Mouse (Mus musculus) brain, embryonic 14.5 days (tissue): ENCODE measurements around the gene Erv3. TPM values are rescaled to one million over a fixed set of nuclear protein-coding genes. Genes with fewer than 3 reads are reported as not detected.

Source experiments
- DNase-seq: peaks from one replicate; pipeline ENCODE4 v3.0.0-alpha.2; 2011; ENCODE audit warnings: low read depth
- CTCF ChIP-seq: fragments of 200-500 bp; IDR thresholded peaks from 2 replicates; pipeline ENCODE4 v1.5.1; 2012; ENCODE audit warnings: inconsistent platforms, mild to moderate bottlenecking, moderate library complexity, borderline replicate concordance; ENCODE audit not compliant: insufficient read depth, insufficient read length; ENCODE audit errors: extremely low read depth
- POLR2A ChIP-seq: fragments of 200-500 bp; IDR thresholded peaks from 2 replicates; pipeline ENCODE4 v1.6.1; 2012; ENCODE audit warnings: mild to moderate bottlenecking, inconsistent platforms, borderline replicate concordance; ENCODE audit not compliant: poor library complexity, insufficient read depth, insufficient read length, severe bottlenecking; ENCODE audit errors: extremely low read depth
- polyA plus RNA-seq: library from polyadenylated mRNA; depleted of rRNA; stranded (reverse); fragments of >200 nt; gene quantifications from 2 replicates; pipeline ENCODE4 v1.2.3, GENCODE M21; 2012

The Erv3 gene
- polyA plus RNA-seq, 1 experiment: 0.03 TPM

GRCm38 (mm10) chr2:131888233-131888632 lies 28.7 kb upstream of the Erv3 start:
- DNase-seq: no peak
- TF ChIP-seq CTCF (no peak), POLR2A (no peak)

GRCm38 (mm10) chr2:131886503-131887160 lies 27.1 kb upstream of the Erv3 start:
- TF ChIP-seq CTCF: no peak
- no peak for DNase-seq

GRCm38 (mm10) chr2:131883136-131883535 lies 23.6 kb upstream of the Erv3 start:
- no peak for TF ChIP-seq CTCF
- TF ChIP-seq POLR2A: no peak
- DNase-seq: peak; percentile 61

GRCm38 (mm10) chr2:131881766-131882165 lies 22.2 kb upstream of the Erv3 start:
- DNase-seq: peak; percentile 41
- TF ChIP-seq CTCF (no peak), POLR2A (no peak)

DNA sequence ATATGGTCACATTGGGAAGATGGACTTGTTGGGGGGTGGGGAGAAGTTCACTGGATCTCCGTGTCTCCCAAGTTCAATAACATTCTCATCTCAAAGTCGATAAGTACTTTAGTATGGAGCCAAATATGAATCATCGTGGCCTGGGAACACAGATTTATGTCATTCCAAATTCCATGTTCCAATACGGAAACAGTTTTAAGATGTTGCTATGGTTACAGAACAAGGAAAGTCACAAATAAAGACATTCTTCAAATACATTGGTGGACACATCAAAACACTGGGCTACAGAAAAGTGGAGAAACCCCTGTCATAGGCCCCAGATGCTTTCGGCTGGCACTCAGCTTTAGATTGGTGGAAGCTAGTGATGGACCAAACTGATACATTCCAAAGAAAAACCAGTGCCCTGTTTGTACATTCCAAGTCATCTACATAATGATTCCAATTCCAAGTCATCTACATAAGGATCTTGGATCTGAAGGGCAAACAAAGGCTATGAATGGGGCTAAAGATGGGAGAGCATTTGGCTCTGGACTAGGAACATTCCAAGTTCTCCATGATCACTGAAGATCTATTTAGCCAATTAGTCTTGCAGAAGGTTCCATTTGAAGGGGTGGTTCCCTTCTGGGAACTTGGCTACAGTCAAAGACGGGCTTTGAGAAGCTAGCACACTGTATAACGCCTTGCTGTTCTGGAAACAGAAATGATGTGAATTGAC lies 17.2 kb upstream of the Erv3 start:
- DNase-seq: no peak
- TF ChIP-seq POLR2A: no peak
- TF ChIP-seq CTCF: no peak

- no peak for DNase-seq
- TF ChIP-seq POLR2A (no peak), CTCF (no peak)
Observed at GRCm38 (mm10) chr2:131873376-131873775, 13.8 kb upstream of the Erv3 start.

- DNase-seq: no peak
- TF ChIP-seq POLR2A (no peak), CTCF (no peak)
Observed at GRCm38 (mm10) chr2:131868983-131869382, 9.4 kb upstream of the Erv3 start.

GRCm38 (mm10) chr2:131866676-131867075 lies 7.1 kb upstream of the Erv3 start:
- peak; percentile 77 for DNase-seq
- TF ChIP-seq POLR2A: no peak

GRCm38 (mm10) chr2:131864262-131864796 lies 4.8 kb upstream of the Erv3 start:
- TF ChIP-seq POLR2A (no peak), CTCF (no peak)
- peak; percentile 9 for DNase-seq

DNA sequence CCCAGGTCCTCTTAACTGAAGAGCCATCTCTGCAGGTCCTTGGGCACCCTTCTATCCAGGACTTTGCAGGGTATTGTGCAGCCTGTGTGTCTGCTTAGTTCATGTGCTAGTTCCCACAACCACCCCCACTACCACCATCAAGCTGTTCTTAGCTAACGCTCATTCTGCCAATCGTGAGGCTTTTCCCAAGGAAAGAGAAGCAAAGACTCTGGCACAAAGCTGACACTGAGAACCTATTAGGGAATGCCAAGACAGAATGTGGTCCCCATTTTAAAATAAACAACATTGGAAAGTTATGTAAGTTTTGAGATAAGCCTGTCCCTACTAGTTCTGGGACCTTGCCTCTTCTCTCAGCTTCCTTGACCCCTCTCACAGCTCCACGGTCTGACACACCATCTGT lies 3.9 kb upstream of the Erv3 start:
- DNase-seq: peak; percentile 35
- TF ChIP-seq CTCF: no peak
- no peak for TF ChIP-seq POLR2A

DNA sequence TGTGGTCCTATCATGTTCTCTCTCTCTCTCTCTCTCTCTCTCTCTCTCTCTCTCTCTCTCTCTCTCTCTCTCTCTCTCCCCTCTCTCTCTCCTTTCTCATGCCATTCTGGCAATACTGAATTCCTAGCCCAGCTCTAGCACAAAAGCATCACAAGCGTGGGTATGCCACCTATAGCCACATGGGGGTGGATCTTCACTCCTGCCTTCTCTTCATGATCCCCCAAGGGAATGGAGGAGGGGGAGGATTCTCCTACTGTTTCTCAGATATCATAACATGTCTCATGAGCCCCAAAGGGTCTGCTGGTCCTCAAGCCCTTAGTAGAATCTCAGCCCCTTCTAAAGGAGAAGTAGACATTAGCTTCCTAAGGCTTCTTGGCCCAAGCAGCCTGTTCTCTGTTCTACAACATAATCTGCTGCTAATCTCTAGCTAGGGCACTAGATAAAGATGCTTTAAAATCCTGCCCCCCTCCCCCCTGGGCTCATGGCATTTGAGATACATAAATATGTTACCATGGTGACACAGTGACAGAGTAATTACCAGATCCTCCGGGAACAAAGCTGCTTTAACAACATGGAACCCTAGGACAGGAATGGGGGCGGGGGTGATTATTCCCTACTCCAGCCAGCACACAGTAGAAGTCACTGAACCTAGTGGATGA lies 3.2 kb upstream of the Erv3 start:
- TF ChIP-seq POLR2A: no peak
- no peak; the same call in 1 of the 2 replicates for TF ChIP-seq CTCF
- peak; percentile 90 for DNase-seq
